Mouse (Mus musculus) frontal cortex, postnatal 14 days (tissue): ENCODE results near the gene Hbp1.

ENCODE experiments used
- DNase-seq, 2 experiments: peaks; one replicate each; pipeline ENCODE4 v3.0.0; 2022; ENCODE audit warnings: low spot score in 2 of 2

The Hbp1 gene

GRCm38 (mm10) chr12:31950659-31951031 is 310 bp upstream of the Hbp1 start:
- DNase-seq: no peak

DNA sequence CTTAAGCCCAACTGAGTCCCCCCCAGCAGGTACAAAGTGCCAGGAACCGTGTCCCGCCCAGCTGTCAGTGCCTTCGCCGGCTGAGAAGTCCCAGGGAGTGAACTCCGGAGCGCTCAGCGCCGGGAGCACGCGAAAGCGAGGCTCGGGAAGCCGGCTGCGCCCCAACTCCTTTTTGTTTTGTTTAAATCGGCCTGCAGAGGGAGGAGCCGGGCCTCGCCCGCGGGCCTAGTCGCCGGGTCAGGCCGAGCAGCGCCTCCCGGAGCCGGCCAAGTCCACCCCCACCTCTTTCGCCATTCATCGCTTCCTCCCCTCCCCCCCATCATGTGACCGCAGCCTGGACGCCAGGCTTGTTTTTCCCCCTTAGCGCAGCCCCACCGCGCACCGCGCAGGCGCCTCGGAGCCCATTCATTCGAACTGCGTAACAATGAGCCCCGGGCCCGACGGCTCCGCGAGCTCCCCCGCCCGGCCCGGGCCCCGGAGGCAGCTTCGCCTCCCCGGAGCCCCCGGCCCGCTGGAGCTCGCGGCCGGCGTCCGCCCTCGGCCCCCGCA is 1.1 kb downstream of the Hbp1 start:
- DNase-seq: peak; percentile 82 to 87

DNA sequence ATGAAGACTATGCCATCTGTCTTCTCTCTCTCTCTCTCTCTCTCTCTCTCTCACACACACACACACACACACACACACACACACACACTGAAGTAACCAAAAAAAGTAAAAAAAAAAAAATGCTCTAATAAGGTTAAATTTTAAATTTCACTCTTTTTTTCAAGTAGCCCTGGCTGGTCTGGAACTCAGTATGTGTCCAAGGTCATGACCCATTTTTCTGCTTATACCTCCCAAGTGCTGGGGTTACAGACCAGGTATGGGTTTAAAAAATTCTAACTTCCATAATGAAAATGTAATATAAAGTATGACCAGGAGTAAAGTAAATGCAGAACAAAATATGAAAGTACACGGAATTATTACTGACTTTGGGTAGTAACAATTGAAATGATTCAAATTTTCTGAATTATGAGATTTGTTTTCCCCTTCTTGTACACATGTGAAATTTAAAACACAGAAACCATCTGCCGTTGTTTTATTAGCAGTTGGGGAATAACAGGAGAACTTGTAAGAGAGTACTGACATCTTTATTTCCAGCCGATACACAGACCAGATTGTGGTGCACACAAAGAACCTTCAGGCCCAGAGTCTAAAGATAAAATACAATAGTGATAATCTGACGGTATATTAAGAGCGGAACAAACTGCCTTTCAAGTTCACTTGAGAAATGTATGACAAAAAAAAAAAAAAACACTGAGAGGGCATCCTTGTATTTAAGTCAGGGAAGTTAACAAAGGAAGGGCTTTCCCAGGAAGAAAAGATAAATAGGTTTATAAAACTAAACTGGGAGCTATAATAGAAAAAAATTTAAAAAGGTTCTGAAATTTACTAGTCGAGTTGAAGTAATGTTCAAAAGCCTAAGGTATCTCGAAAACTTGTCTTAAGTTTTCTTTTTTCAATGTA is 2.0 kb downstream of the Hbp1 start:
- no peak for DNase-seq

GRCm38 (mm10) chr12:31947476-31947875 is 2.9 kb downstream of the Hbp1 start:
- DNase-seq: no peak

- DNase-seq: no peak
These were observed 5.9 kb downstream of the Hbp1 start for GRCm38 (mm10) chr12:31944405-31944804.

DNA sequence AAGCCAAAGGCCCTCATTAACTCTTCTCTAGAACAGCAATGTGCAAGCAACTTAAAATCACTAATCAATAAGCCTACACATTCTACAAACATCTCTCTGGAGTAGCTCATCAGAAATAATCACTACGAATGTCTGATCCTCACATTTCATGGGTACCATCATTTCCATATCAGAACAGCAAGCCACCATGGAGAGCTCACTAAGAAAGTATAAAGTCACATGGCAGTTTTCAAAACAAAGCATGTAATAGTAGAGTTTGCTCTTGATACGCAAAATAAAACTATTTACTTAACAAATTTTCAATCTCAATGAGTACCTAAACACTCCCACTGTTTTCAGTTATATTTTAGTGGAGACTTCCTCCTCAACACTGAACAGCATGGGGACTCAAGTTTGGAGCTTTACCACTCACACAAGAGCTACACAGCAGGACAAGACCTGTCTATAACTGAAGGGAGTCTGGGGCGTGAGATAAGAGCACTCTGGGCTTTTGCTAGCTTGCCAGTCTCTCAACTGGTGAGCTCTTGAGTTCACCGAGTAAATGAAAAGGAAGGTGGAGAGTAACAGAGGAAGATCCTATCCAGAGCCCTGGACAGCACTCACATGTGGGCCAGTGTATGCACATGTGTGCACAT is 7.2 kb downstream of the Hbp1 start:
- DNase-seq: no peak

DNA sequence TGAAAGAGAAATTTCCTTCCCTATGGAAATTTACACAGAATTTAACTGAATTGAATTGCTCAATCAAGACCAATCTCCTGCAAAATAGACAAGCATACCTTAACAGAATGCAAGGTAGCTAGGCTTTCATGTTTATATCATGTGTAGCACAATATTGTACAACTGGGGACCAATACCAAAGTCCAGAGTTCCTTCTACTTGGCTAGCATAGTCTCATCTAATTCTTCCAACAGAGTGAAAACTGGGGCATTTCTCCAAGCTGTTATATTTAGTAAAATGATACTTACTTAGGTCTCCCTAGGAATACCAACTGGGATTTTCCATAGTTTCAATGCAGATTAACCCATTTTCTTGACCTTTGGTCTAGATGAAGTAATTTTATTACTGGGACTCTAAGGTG is 11.3 kb downstream of the Hbp1 start:
- no peak for DNase-seq

DNA sequence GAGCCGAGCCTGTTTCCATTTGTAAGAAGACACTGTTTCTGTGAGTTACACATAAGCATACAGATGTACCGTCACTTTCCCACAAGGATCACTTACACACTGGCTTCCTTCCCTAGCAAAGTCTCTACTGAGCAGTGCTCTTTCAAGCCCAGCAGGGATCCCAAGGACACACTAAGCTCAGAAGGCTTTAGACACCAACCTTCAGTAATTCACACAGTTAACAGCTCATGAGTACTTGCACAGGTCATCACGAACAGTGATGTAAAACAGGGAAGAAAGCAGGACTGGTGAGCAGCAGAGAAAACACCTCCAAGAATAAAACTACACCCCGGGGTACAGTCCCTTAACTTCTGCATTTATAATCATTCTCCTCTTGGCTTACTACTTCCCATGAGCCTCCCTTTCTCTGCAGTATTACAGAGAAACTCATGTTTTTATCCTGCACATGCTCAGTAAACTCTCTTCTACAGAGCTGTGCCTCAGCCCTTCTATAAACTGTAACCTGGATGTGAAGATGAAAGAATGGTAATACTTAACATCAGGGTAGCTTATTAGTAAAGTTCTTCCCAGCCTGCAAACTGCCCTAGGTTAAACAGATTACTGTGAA is 11.8 kb downstream of the Hbp1 start:
- no peak for DNase-seq

DNA sequence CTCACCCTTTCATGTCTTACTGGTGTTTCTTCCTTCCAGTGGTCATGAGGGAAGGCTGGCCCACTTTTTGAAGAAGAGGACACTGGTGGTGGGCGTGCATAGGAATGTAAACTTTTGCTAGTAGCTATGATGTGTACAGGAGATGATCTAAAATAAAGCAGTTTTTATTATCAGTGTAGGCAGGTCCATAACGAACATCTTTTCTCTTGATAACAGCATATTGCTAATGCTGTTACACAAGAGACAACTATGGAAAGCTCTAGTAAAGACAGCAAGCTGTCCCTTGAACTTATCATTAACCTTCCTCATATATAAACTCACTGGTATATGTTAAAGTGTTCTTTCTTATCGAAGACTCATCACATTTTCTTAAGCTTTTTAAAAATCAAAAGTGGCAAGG is 12.7 kb downstream of the Hbp1 start:
- DNase-seq: no peak

- DNase-seq: no peak
These were observed 13.6 kb downstream of the Hbp1 start for GRCm38 (mm10) chr12:31936657-31937300.

DNA sequence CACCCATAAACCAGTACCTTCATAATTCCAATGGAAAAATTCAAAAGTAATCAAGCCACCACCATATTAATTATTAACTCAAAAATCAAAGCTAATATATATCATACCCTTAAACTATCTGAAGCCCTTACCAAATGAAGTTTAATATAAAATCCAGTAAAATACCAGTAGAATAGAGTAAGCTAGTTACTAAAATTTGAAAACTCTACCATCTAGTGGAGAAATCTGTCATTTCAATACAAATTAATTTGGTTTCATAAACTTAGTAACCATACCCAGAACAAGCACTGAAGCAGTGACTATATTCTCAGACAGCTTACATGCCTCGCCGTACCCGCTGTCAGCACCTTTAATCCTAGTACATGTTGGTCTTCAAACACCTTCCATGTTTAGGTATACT is 18.5 kb downstream of the Hbp1 start:
- DNase-seq: no peak

DNA sequence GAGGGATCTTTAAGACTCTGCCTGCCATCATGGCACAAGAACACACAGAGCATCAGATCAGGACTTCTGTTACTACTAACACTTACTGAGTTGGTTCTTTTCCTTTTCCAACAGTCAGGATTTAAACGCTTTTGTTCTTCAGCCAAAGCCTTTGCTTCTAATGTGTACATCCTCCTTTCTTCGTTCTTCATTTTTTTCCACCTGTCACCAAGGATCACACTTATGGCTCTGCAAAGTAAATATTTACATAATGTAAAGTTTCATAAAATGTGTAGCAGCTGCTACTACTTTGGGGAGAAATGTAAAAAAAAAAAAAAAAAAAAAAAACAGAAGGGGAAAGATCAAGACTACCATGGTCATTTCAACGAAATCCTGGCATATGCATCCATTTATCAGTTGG is 21.8 kb downstream of the Hbp1 start:
- no peak for DNase-seq

DNA sequence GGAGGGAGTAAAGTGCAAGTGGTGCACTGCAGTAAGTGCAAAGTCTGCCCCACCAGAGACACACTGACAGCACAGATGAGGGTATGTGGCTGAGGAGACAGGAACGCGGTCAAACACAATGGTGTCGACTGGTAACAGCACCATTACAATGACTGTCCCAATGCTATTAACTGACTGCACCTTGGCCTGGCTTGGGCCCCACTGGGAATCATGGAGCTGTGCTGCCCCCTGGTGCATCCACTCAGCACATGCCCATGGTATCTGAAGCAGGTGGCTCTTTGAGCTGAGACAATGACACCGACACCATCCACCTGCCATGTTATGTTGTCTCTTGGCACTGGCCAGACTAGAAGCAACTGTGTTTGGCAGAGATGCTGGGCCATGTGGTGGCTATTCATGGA is 23.7 kb downstream of the Hbp1 start:
- DNase-seq: peak in 1 of 2 experiments; percentile 66

DNA sequence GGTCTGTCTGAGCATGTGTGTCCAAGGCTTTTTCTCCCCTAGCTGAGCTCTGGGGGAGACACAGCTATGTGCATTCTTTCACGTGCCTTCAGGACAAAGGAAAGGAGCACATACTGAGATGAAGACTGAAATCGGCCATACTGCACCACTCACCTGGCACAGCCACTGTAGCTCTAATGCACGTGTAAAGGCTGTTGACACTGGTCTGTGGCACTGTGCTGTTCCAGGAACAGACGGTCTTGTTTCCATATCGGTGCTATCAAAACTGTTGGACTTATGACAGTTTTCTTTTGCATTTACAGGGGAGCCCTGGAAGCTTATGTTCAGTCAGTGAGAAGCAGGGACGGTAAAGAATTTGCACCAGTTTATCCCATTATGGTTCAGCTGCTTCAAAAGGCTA is 25.0 kb downstream of the Hbp1 start:
- no peak for DNase-seq

GRCm38 (mm10) chr12:31924135-31924534 is 26.2 kb downstream of the Hbp1 start:
- DNase-seq: no peak

DNA sequence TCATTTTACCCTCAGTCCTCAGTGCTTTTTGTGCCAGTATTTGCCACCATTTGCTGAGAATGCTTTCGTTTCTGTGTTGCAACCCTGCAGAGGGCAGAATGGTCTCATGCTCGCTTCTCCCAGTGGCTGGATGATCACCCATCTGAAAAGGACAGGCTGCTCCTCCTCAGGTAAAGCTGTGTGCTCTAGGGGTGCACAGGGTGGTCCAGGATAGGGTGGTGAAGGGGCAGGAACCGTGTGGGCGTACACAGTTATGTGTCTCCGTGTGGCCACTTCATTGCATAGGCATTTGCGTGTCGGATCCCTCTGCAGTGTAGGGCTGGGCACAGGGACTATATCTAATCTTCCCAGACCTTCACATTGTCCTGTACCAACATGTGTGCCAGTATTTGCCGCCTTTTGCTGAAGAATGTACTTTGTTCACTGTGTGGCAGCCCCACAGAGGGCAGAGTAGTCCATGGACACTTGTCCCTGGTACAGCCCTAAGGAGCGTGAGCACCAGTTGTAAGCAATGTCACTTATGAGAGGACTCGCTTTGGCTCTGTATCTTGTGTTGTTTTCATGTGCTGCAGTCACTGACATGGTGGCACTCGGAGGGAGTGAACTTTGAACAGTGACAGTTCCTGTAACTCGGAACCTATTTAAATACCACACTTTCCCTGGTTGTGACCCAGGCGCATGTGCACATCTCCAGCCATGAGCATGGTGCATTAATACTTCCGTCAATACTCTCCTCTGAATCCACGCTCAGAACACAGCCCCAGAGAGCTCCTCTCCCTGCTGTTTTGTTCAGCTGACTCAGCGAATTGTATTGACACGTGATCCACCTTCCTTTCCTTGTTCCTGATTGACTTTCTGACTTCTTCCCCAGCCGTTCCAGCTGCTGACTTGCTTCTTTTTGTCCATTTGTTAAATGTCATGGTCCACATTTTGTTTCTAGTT is 29.6 kb downstream of the Hbp1 start:
- DNase-seq: no peak

- no peak for DNase-seq
These were observed 33.1 kb downstream of the Hbp1 start for GRCm38 (mm10) chr12:31917245-31917644.

- no peak for DNase-seq
These were observed 33.6 kb downstream of the Hbp1 start for GRCm38 (mm10) chr12:31916691-31917090.

DNA sequence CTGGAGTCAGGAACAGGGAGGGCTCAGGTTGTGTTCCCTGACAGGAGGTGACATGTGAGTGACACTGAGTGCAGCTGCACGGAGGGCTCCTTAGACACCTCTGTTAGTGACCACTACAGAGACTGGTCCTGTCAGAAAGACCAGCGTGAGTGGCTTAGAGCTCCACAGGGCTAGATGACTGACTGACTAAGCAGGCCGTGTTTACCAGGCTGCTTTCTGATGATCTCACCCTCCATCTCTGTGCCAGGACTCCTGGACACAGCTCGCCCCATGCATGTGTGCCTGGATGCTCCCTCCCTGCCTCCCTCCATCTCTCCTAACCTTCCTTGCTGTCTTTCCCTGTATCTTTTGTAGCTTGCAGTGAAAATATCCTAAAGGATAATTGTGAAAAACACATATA is 36.7 kb downstream of the Hbp1 start:
- no peak for DNase-seq

- no peak for DNase-seq
These were observed 37.3 kb downstream of the Hbp1 start for GRCm38 (mm10) chr12:31912966-31913551.

- DNase-seq: no peak
These were observed 42.9 kb downstream of the Hbp1 start for GRCm38 (mm10) chr12:31907436-31907835.
